Mouse (Mus musculus) thymus, adult 2 months (tissue): Measurements from ENCODE around the gene Gm17651.

Source experiments
- CTCF ChIP-seq: fragments of 200-500 bp; IDR thresholded peaks from 2 replicates; pipeline ENCODE4 v1.5.1; 2012; ENCODE audit warnings: mild to moderate bottlenecking, control low read depth, low read length, moderate library complexity, borderline replicate concordance; ENCODE audit not compliant: control insufficient read depth, poor library complexity, insufficient read depth; ENCODE audit errors: extremely low read depth
- POLR2A ChIP-seq: fragments of 200-500 bp; IDR thresholded peaks from 2 replicates; pipeline ENCODE4 v1.6.1; 2012; ENCODE audit warnings: mild to moderate bottlenecking, low read length, control low read depth, moderate library complexity; ENCODE audit not compliant: control insufficient read depth, poor library complexity, insufficient read depth; ENCODE audit errors: extremely low read depth

DNA sequence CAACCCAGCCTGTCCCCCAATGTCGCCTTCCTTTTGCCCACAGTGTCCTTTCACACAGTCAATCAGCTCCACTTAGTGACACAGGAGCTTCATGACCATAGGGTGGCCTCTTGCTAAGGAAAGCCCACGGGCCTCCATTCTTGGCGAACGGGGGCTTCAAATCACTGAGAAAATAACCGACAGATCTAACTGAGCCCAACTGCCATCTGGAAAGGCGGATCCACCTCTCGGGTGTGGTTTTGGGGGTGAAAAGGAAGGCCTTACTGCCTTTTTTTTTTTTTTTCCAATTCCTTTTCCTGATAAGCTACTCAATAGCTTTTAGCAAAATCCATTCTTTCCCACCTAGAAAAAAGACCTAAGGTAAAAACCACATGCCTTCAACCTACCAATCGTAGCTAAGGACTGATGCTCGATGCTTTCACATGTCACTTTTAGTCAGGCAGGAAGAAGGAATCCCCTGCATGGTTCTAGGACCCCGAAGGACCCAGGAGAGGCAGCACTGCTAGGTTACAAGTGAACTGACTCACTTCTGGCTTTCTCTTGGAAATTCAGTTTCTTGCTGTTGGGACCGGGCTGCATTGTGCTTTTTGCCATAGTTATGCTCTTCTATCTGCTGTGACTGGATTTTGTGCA is 28.1 kb upstream of the Gm17651 start:
- no peak for TF ChIP-seq CTCF
- TF ChIP-seq POLR2A = no peak
